Mouse (Mus musculus): ENCODE measurements around the gene Irf2. TPM values are rescaled to one million over a fixed set of nuclear protein-coding genes. Genes with fewer than 3 reads are reported as not detected.
"Not testable (repeated sequence)": the region's sequence is repeated elsewhere in the genome, so short reads cannot be mapped to it uniquely, and the experiment has no call there.

The Irf2 gene
- polyA plus RNA-seq, 1 experiment: not detected

DNA sequence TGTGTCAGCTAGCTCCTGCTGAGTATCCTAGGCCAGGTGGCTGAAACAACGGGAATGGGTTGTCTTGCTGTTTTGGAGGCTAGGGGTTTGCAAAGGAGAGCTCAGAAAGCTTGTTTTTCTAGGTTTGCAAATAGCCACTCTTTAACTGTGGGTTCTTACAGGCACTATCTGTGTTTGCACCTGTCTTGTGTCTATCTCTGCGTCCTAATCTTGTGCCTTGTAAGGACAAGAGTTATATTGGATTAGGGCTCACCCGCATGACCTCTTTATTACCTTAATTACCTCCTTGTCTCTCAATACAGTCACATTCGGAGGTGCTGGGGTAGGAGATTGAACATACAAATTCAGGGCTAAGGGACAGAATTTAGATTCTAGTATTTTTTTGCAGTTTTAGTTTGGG, 18.9 kb upstream of the Irf2 start:
- H3K4me1 ChIP-seq (ENCODE audit: control insufficient read depth, insufficient read depth, low read length): peaks cover 11% of the 10 kb centered on the region
- WGBS: 84% methylated on average over 4 of the region's 4 CpGs
- H3K27ac ChIP-seq (ENCODE audit: insufficient read depth, low read depth, low read length): no peak overlapping the region
- no peak for TF ChIP-seq CTCF (IDR thresholded peaks at IDR 0.05; ENCODE audit: insufficient read depth, low read depth, low read length)
- TF ChIP-seq POLR2A (IDR thresholded peaks at IDR 0.05; ENCODE audit: insufficient read depth, low read depth, low read length): no peak
- no peak overlapping the region for H3K4me3 ChIP-seq (ENCODE audit: insufficient read depth, low read depth, low read length)

DNA sequence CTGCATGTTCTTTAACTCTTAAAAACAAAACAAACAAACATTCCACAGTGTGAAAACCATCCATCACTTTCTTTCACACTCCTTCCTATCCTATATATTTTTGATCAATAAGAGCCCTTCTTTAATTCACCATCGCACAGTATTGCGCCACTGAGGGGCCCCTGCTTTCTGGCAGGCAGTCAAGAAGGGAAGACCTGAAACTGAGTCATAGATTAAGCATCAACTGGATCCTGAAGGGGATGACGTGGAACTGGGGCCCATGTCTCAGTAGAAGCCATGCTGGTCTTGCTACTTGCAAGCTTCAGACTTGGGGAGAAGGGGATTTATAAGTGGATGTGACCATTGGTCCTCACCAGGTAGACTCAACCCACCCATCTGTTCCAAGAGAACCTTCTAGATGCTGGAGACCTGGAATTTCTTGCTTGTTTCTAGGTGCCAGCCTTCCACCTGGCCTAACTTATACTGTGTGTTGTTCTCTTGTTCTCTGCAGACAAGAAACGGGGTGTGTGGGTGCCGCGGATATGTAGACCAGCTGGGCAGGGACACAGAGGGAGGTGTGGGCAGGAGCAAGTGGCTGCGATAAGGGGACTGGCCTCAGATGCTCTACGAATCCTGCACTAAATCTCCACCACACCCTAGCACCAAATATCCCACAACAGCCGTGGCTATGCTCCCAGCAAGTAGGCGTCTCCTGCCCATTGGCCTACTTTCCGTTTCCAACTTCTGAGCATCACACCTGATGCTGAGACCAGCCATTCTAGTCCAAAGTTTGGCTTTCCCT, 18.3 kb upstream of the Irf2 start:
- H3K4me3 ChIP-seq (ENCODE audit: insufficient read depth, low read depth, low read length): no peak overlapping the region
- no peak overlapping the region for H3K27ac ChIP-seq (ENCODE audit: insufficient read depth, low read depth, low read length)
- TF ChIP-seq CTCF (IDR thresholded peaks at IDR 0.05; ENCODE audit: insufficient read depth, low read depth, low read length): no peak
- no peak for TF ChIP-seq POLR2A (IDR thresholded peaks at IDR 0.05; ENCODE audit: insufficient read depth, low read depth, low read length)
- H3K4me1 ChIP-seq (ENCODE audit: control insufficient read depth, insufficient read depth, low read length): peaks cover 5% of the 10 kb centered on the region; the same call in 1 of the 2 replicates
- 91% methylated on average over 11 of the region's 11 CpGs for WGBS

DNA sequence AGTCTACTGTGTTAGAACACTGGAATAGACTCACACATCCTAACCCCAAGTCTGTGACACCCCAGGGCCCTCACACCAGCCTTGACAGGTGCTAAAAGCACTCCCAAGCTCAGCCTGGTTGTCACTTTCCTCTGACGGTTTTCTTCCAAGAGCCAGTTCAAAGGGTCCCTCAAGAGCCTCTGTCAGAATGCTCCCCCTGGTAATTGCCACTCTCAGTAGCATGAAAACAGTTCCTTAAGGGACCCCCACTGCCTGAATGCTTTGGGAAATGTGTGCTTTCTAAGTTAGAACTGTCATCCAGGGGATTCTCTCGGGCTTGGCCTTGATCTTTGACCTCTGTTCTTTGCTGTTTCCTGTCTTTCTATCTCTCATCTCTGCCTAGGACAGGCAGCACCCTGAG, 17.0 kb upstream of the Irf2 start:
- H3K4me1 ChIP-seq (ENCODE audit: control insufficient read depth, insufficient read depth, low read length): peaks cover 3% of the 10 kb centered on the region; the same call in 1 of the 2 replicates
- 88% methylated on average over 2 of the region's 2 CpGs for WGBS
- H3K27ac ChIP-seq (ENCODE audit: insufficient read depth, low read depth, low read length): no peak overlapping the region
- TF ChIP-seq POLR2A (IDR thresholded peaks at IDR 0.05; ENCODE audit: insufficient read depth, low read depth, low read length): no peak
- no peak for TF ChIP-seq CTCF (IDR thresholded peaks at IDR 0.05; ENCODE audit: insufficient read depth, low read depth, low read length)
- no peak overlapping the region for H3K4me3 ChIP-seq (ENCODE audit: insufficient read depth, low read depth, low read length)

DNA sequence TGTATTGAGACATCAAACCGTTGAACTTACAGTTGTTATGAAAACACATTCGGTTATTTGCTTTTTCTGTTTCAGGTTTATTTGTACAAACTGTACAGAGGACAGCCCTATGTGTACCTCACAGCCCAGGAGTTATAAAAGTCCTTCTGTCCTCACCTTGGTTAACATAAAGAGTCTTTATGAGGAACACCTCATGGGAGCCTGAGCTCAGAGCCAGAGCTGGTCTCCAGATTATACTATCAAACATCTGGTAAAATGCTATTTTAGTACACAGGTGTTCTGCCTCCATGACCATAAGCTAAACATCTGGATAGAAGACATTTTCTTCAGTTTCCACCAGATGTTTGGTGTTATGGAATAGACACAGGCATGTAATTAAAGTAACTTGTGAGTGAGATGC, 13.1 kb upstream of the Irf2 start:
- Histone ChIP-seq H3K27ac (ENCODE audit: insufficient read depth, low read depth, low read length) (no peak overlapping the region), H3K4me3 (ENCODE audit: insufficient read depth, low read depth, low read length) (no peak overlapping the region), H3K4me1 (ENCODE audit: control insufficient read depth, insufficient read depth, low read length) (no peaks in the 10 kb centered on the region)
- 93% methylated on average over 2 of the region's 2 CpGs for WGBS
- no peak for TF ChIP-seq POLR2A (IDR thresholded peaks at IDR 0.05; ENCODE audit: insufficient read depth, low read depth, low read length)
- TF ChIP-seq CTCF (IDR thresholded peaks at IDR 0.05; ENCODE audit: insufficient read depth, low read depth, low read length): no peak

DNA sequence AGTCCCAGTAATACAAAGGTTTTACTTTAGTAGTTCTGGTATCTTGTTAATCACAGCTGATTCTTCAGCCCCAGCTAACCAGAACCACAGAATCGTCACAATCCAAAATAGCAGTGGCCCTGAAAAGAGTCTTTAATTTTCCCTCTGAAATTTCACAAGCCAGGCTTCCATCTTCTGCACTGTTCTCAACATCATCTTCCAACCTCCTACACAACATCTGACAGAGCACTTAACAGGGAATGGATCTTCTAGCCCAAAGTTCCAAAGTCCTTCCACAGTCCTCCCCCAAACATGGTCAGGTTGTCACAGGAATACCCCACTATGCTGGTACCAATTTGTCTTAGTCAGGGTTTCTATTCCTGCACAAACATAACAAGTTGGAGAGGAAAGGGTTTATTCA, 9.9 kb upstream of the Irf2 start:
- not testable (repeated sequence) for H3K4me3 ChIP-seq (ENCODE audit: insufficient read depth, low read depth, low read length); H3K4me1 ChIP-seq (ENCODE audit: control insufficient read depth, insufficient read depth, low read length); H3K27ac ChIP-seq (ENCODE audit: insufficient read depth, low read depth, low read length)
- 80% methylated on average over 1 of the region's 1 CpGs for WGBS

DNA sequence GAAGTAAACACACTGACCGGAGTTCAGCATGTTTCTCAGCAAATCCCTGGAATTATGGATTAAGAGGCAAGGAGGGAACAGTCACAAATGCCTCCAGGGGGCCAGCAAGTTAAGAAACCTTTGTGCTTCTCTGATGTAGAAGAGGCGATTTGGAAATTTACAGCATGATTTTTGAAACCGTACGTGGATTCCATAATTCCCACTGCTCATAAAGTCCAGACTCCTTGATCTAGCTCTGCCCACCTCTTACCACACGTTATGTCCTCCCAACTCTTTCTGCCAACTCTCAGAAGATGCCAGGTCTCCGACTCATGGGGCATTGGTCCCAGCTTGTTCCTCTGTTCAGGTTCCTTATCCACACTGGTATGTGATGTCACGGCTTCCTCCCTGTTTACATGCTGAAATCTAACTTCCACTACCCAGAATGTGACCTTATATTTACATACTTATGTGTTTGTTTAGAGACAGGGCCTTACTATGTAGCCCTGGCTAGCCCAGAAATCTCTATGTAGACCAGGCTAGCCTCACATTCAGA, 7.1 kb upstream of the Irf2 start:
- TF ChIP-seq CTCF (IDR thresholded peaks at IDR 0.05; ENCODE audit: insufficient read depth, low read depth, low read length) (no peak), POLR2A (IDR thresholded peaks at IDR 0.05; ENCODE audit: insufficient read depth, low read depth, low read length) (no peak)
- 94% methylated on average over 7 of the region's 7 CpGs for WGBS
- Histone ChIP-seq H3K4me3 (ENCODE audit: insufficient read depth, low read depth, low read length) (no peak overlapping the region), H3K4me1 (ENCODE audit: control insufficient read depth, insufficient read depth, low read length) (peaks cover 2% of the 10 kb centered on the region; the same call in 1 of the 2 replicates), H3K27ac (ENCODE audit: insufficient read depth, low read depth, low read length) (no peak overlapping the region)

DNA sequence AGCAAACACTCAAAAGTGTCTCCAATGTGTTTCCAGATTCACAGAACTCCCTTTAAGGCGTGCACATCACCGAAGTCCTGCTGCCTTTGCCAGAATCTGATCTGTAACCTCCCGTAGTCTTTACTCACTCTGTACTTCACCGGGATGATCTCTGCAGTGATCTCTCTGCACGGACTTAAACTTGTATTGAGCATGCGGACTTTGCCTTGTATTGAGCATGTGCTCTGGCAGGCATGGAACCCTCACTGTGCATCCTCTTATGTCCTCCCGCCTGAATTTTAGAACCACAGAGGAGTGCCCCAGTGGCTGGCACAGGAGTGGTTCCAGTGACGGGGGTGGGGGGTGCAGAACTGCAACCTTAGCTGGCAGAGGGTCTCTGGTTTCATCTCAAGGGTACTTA, 5.9 kb upstream of the Irf2 start:
- peaks cover 2% of the 10 kb centered on the region; the same call in 1 of the 2 replicates for H3K4me1 ChIP-seq (ENCODE audit: control insufficient read depth, insufficient read depth, low read length)
- H3K27ac ChIP-seq (ENCODE audit: insufficient read depth, low read depth, low read length): no peak overlapping the region
- H3K4me3 ChIP-seq (ENCODE audit: insufficient read depth, low read depth, low read length): no peak overlapping the region
- 87% methylated on average over 8 of the region's 8 CpGs for WGBS
- TF ChIP-seq POLR2A (IDR thresholded peaks at IDR 0.05; ENCODE audit: insufficient read depth, low read depth, low read length) (no peak), CTCF (IDR thresholded peaks at IDR 0.05; ENCODE audit: insufficient read depth, low read depth, low read length) (no peak)

DNA sequence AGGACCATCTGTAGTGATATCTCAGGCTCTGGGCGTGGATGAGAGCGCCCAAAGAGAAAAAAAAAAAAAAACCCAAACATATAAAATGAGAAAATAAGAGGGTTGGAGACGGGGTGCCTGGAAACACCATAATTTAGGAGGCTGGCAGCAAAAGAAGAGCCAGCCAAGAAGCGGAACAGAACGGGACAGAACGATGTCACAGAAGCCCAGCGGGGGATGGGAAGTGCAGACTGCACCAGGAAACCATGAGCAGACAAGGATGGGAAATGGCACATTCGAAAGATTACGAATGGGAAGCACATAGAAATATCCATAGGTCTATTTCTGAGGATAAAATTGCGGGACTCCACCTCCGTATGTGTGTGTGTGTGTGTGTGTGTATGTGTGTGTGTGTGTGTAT, 4.0 kb upstream of the Irf2 start:
- Histone ChIP-seq H3K4me3 (ENCODE audit: insufficient read depth, low read depth, low read length) (no peak overlapping the region), H3K27ac (ENCODE audit: insufficient read depth, low read depth, low read length) (no peak overlapping the region), H3K4me1 (ENCODE audit: control insufficient read depth, insufficient read depth, low read length) (peaks cover 5% of the 10 kb centered on the region)
- TF ChIP-seq POLR2A (IDR thresholded peaks at IDR 0.05; ENCODE audit: insufficient read depth, low read depth, low read length) (no peak), CTCF (IDR thresholded peaks at IDR 0.05; ENCODE audit: insufficient read depth, low read depth, low read length) (no peak)
- WGBS: 33% methylated on average over 11 of the region's 11 CpGs

DNA sequence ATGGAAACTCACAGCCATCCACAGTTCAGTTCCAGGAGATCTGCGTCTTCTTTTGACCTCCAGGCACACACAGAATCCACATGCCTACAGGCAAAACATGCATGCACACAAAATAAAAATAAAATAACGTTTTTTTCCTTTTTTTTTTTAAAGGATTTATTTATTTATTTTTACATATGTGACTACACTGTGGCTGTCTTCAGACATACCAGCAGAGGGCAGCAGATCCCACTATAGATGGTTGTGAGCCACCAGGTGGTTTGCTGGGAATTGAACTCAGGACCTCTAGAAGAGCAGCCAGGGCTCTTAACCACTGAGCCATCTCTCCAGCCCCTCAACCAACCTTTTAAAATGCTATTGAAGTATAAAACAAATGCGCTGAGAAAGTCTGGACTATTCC, 3.3 kb upstream of the Irf2 start:
- Histone ChIP-seq H3K4me1 (ENCODE audit: control insufficient read depth, insufficient read depth, low read length) (peaks cover 5% of the 10 kb centered on the region), H3K4me3 (ENCODE audit: insufficient read depth, low read depth, low read length) (no peak overlapping the region), H3K27ac (ENCODE audit: insufficient read depth, low read depth, low read length) (no peak overlapping the region)
- WGBS: 84% methylated on average over 3 of the region's 3 CpGs
- TF ChIP-seq CTCF (IDR thresholded peaks at IDR 0.05; ENCODE audit: insufficient read depth, low read depth, low read length) (no peak), POLR2A (IDR thresholded peaks at IDR 0.05; ENCODE audit: insufficient read depth, low read depth, low read length) (no peak)

Measured in olfactory bulb, adult 2 months (tissue).